Mouse (Mus musculus): ENCODE measurements around the gene Dlgap4.
"Not testable (repeated sequence)": the region's sequence is repeated elsewhere in the genome, so short reads cannot be mapped to it uniquely, and the experiment has no call there.

Gene Dlgap4

GRCm38 (mm10) chr2:156801045-156801444 lies 187.5 kb downstream of the Dlgap4 start:
- DNase-seq (ENCODE audit: low spot score in 2 of 2) = no peak

- DNase-seq (ENCODE audit: low spot score in 2 of 2) = not testable (repeated sequence)
Observed at GRCm38 (mm10) chr2:156802116-156802515, 188.6 kb downstream of the Dlgap4 start.

GRCm38 (mm10) chr2:156803698-156804372 lies 190.3 kb downstream of the Dlgap4 start:
- no peak for DNase-seq (ENCODE audit: low spot score in 2 of 2)

- no peak for DNase-seq (ENCODE audit: low spot score in 2 of 2)
Observed at GRCm38 (mm10) chr2:156804589-156804988, 191.1 kb downstream of the Dlgap4 start.

- no peak for DNase-seq (ENCODE audit: low spot score in 2 of 2)
Observed at GRCm38 (mm10) chr2:156806886-156807285, 193.4 kb downstream of the Dlgap4 start.

- peak; percentile 8 to 42 for DNase-seq (ENCODE audit: low spot score in 2 of 2)
Observed at GRCm38 (mm10) chr2:156809579-156809978, 196.1 kb downstream of the Dlgap4 start.

DNA sequence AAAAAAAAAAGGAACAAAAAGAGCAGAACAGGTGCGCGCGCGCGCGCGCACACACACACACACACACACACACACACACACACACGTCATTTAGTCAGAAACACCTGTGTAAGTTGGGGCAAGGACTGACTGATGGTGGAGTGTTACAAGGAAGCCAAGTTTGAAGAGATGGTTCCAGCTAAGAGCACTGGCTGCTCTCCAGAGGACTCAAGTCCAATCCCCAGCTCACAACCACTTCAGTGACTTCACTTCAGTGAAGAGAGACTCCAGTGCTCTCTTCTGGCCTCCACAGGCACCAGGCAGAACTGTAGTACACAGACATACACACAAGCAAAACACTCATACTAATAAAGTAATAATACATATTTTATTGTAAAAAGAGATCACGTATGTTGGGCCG lies 197.2 kb downstream of the Dlgap4 start:
- DNase-seq (ENCODE audit: low spot score in 2 of 2) = no peak

GRCm38 (mm10) chr2:156811556-156811955 lies 198.1 kb downstream of the Dlgap4 start:
- DNase-seq (ENCODE audit: low spot score in 2 of 2) = no peak
